Mouse (Mus musculus): Measurements from ENCODE around the gene Lif. TPM values are rescaled to one million over a fixed set of nuclear protein-coding genes. Genes with fewer than 3 reads are reported as not detected.

Lif gene
- polyA plus RNA-seq, 1 experiment from 2014 or later = not detected

- H3K4me2 ChIP-seq = no peak overlapping the region
- WGBS = 11% methylated on average over 6 of the region's 6 CpGs
- H3K36me3 ChIP-seq (replicated peaks) = no peaks in the 10 kb centered on the region
- H3K27me3 ChIP-seq (replicated peaks) = no peaks in the 10 kb centered on the region; the same call in 1 of the 2 replicates
- H3K9ac ChIP-seq = no peak overlapping the region
- no peaks in the 10 kb centered on the region for H3K9me3 ChIP-seq
- no peak for ATAC-seq (replicated peaks)
- H3K4me3 ChIP-seq = no peak overlapping the region
- peaks cover 5% of the 10 kb centered on the region; the same call in 1 of the 2 replicates for H3K4me1 ChIP-seq
- no peak overlapping the region for H3K27ac ChIP-seq
Observed at GRCm38 (mm10) chr11:4308060-4308513, 50.7 kb downstream of the Lif start.

GRCm38 (mm10) chr11:4308514-4309450 is 51.4 kb downstream of the Lif start:
- peaks cover 5% of the 10 kb centered on the region; the same call in 1 of the 2 replicates for H3K4me1 ChIP-seq
- H3K27ac ChIP-seq = no peak overlapping the region
- no peak overlapping the region for H3K4me3 ChIP-seq
- no peak overlapping the region for H3K4me2 ChIP-seq
- H3K9ac ChIP-seq = no peak overlapping the region
- no peaks in the 10 kb centered on the region for H3K36me3 ChIP-seq (replicated peaks)
- ATAC-seq (replicated peaks) = no peak
- 41% methylated on average over 25 of the region's 25 CpGs for WGBS
- H3K27me3 ChIP-seq (replicated peaks) = no peaks in the 10 kb centered on the region; the same call in 1 of the 2 replicates
- H3K9me3 ChIP-seq = no peaks in the 10 kb centered on the region

GRCm38 (mm10) chr11:4309613-4310012 is 52.3 kb downstream of the Lif start:
- WGBS = 91% methylated on average over 4 of the region's 4 CpGs
- peaks cover 5% of the 10 kb centered on the region; the same call in 1 of the 2 replicates for H3K4me1 ChIP-seq
- no peak overlapping the region for H3K4me2 ChIP-seq
- H3K4me3 ChIP-seq = no peak overlapping the region
- no peaks in the 10 kb centered on the region for H3K9me3 ChIP-seq
- H3K9ac ChIP-seq = no peak overlapping the region
- H3K27ac ChIP-seq = no peak overlapping the region
- H3K27me3 ChIP-seq (replicated peaks) = no peaks in the 10 kb centered on the region; the same call in 1 of the 2 replicates
- H3K36me3 ChIP-seq (replicated peaks) = no peaks in the 10 kb centered on the region
- no peak for ATAC-seq (replicated peaks)

GRCm38 (mm10) chr11:4310324-4310723 is 53.0 kb downstream of the Lif start:
- no peak overlapping the region for H3K4me3 ChIP-seq
- no peak overlapping the region for H3K27ac ChIP-seq
- no peak overlapping the region for H3K9ac ChIP-seq
- ATAC-seq (replicated peaks) = no peak
- H3K4me1 ChIP-seq = peaks cover 5% of the 10 kb centered on the region; the same call in 1 of the 2 replicates
- no peaks in the 10 kb centered on the region for H3K9me3 ChIP-seq
- H3K4me2 ChIP-seq = no peak overlapping the region
- H3K36me3 ChIP-seq (replicated peaks) = no peaks in the 10 kb centered on the region
- WGBS = 97% methylated on average over 4 of the region's 4 CpGs
- no peaks in the 10 kb centered on the region; the same call in 1 of the 2 replicates for H3K27me3 ChIP-seq (replicated peaks)

- peaks cover 5% of the 10 kb centered on the region; the same call in 1 of the 2 replicates for H3K4me1 ChIP-seq
- H3K27ac ChIP-seq = no peak overlapping the region
- no peak overlapping the region for H3K4me3 ChIP-seq
- WGBS = 76% methylated on average over 4 of the region's 4 CpGs
- no peak overlapping the region for H3K9ac ChIP-seq
- no peaks in the 10 kb centered on the region for H3K9me3 ChIP-seq
- H3K27me3 ChIP-seq (replicated peaks) = no peaks in the 10 kb centered on the region; the same call in 1 of the 2 replicates
- no peaks in the 10 kb centered on the region for H3K36me3 ChIP-seq (replicated peaks)
- no peak for ATAC-seq (replicated peaks)
- no peak overlapping the region for H3K4me2 ChIP-seq
Observed at GRCm38 (mm10) chr11:4312180-4312579, 54.8 kb downstream of the Lif start.

- Histone ChIP-seq H3K4me3 (no peak overlapping the region), H3K4me2 (no peak overlapping the region), H3K27me3 (replicated peaks) (no peaks in the 10 kb centered on the region), H3K9ac (no peak overlapping the region), H3K4me1 (no peaks in the 10 kb centered on the region), H3K36me3 (replicated peaks) (no peaks in the 10 kb centered on the region), H3K9me3 (no peaks in the 10 kb centered on the region), H3K27ac (no peak overlapping the region)
- ATAC-seq (replicated peaks) = no peak
- 65% methylated on average over 5 of the region's 5 CpGs for WGBS
Observed at GRCm38 (mm10) chr11:4317287-4317686, 59.9 kb downstream of the Lif start.

GRCm38 (mm10) chr11:4318011-4318410 is 60.7 kb downstream of the Lif start:
- Histone ChIP-seq H3K9ac (no peak overlapping the region), H3K4me3 (no peak overlapping the region), H3K4me1 (no peaks in the 10 kb centered on the region), H3K4me2 (no peak overlapping the region), H3K36me3 (replicated peaks) (no peaks in the 10 kb centered on the region), H3K27ac (no peak overlapping the region), H3K9me3 (no peaks in the 10 kb centered on the region), H3K27me3 (replicated peaks) (no peaks in the 10 kb centered on the region)
- ATAC-seq (replicated peaks) = no peak
- 93% methylated on average over 3 of the region's 3 CpGs for WGBS

GRCm38 (mm10) chr11:4319212-4319955 is 62.0 kb downstream of the Lif start:
- Histone ChIP-seq H3K36me3 (replicated peaks) (no peaks in the 10 kb centered on the region), H3K4me3 (no peak overlapping the region), H3K4me2 (no peak overlapping the region), H3K27me3 (replicated peaks) (no peaks in the 10 kb centered on the region), H3K9ac (no peak overlapping the region), H3K9me3 (no peaks in the 10 kb centered on the region), H3K27ac (no peak overlapping the region), H3K4me1 (no peaks in the 10 kb centered on the region)
- 92% methylated on average over 14 of the region's 14 CpGs for WGBS
- ATAC-seq (replicated peaks) = no peak

- no peaks in the 10 kb centered on the region for H3K27me3 ChIP-seq (replicated peaks)
- no peak overlapping the region for H3K4me3 ChIP-seq
- 52% methylated on average over 4 of the region's 4 CpGs for WGBS
- no peak overlapping the region for H3K9ac ChIP-seq
- no peak overlapping the region for H3K27ac ChIP-seq
- no peaks in the 10 kb centered on the region for H3K4me1 ChIP-seq
- ATAC-seq (replicated peaks) = no peak
- no peaks in the 10 kb centered on the region for H3K9me3 ChIP-seq
- H3K4me2 ChIP-seq = no peak overlapping the region
- H3K36me3 ChIP-seq (replicated peaks) = no peaks in the 10 kb centered on the region
Observed at GRCm38 (mm10) chr11:4320876-4321275, 63.5 kb downstream of the Lif start.

Other genes starting within 250 kb of the Lif start
- gene Sec14l4, start 226.1 kb upstream of the Lif start, polyA plus RNA-seq (2015; fragmentation: Nextera tagmentation; extraction: Ambion mirVana) = not detected in 2 replicates
- gene Sec14l3, start 192.7 kb upstream of the Lif start, polyA plus RNA-seq (2015; fragmentation: Nextera tagmentation; extraction: Ambion mirVana) = 1.3 and 1.4 TPM in 2 replicates
- gene Mtfp1, start 162.1 kb upstream of the Lif start, polyA plus RNA-seq (2015; fragmentation: Nextera tagmentation; extraction: Ambion mirVana) = 9.3 and 12.8 TPM in 2 replicates
- 4.0 TPM in 2 replicates for gene Sec14l2, start 134.1 kb upstream of the Lif start, polyA plus RNA-seq (2015; fragmentation: Nextera tagmentation; extraction: Ambion mirVana)
- 55.3 and 55.4 TPM in 2 replicates for gene Rnf215, start 122.4 kb upstream of the Lif start, polyA plus RNA-seq (2015; fragmentation: Nextera tagmentation; extraction: Ambion mirVana)
- 9.0 and 10.3 TPM in 2 replicates for gene Ccdc157, start 97.3 kb upstream of the Lif start, polyA plus RNA-seq (2015; fragmentation: Nextera tagmentation; extraction: Ambion mirVana)
- 53.7 and 57.5 TPM in 2 replicates for gene Sf3a1, start 97.2 kb upstream of the Lif start, polyA plus RNA-seq (2015; fragmentation: Nextera tagmentation; extraction: Ambion mirVana)
- gene Tbc1d10a, start 70.8 kb upstream of the Lif start, polyA plus RNA-seq (2015; fragmentation: Nextera tagmentation; extraction: Ambion mirVana) = 35.0 and 38.6 TPM in 2 replicates
- 2.6 and 3.6 TPM in 2 replicates for gene Castor1, start 39.3 kb upstream of the Lif start, polyA plus RNA-seq (2015; fragmentation: Nextera tagmentation; extraction: Ambion mirVana)
- 0.11 and 0.21 TPM in 2 replicates for gene Osm, start 21.1 kb upstream of the Lif start, polyA plus RNA-seq (2015; fragmentation: Nextera tagmentation; extraction: Ambion mirVana)
- gene Hormad2, start 183.5 kb downstream of the Lif start, polyA plus RNA-seq (2015; fragmentation: Nextera tagmentation; extraction: Ambion mirVana) = not detected in 2 replicates

Data from midbrain, embryonic 15.5 days (tissue).